Mouse (Mus musculus) kidney, postnatal 25 days (tissue): ENCODE measurements around the gene Glce.

Experiments used
- DNase-seq, 2 experiments: peaks; one replicate each; pipeline ENCODE4 v3.0.0; 2021; ENCODE audit warnings: mixed read lengths in 2 of 2

Gene Glce

GRCm38 (mm10) chr9:62025056-62025455 is 97.4 kb downstream of the Glce start:
- DNase-seq = peak; percentile 45 to 73

- DNase-seq = peak in 1 of 2 experiments; percentile 57
Observed at GRCm38 (mm10) chr9:62023879-62024278, 98.6 kb downstream of the Glce start.

- DNase-seq = peak; percentile 82 to 93
Observed at GRCm38 (mm10) chr9:62022961-62023680, 99.3 kb downstream of the Glce start.

- peak; percentile 70 to 93 for DNase-seq
Observed at GRCm38 (mm10) chr9:62021583-62022120, 100.8 kb downstream of the Glce start.

GRCm38 (mm10) chr9:62020259-62020658 is 102.2 kb downstream of the Glce start:
- peak in 1 of 2 experiments; percentile 16 for DNase-seq

DNA sequence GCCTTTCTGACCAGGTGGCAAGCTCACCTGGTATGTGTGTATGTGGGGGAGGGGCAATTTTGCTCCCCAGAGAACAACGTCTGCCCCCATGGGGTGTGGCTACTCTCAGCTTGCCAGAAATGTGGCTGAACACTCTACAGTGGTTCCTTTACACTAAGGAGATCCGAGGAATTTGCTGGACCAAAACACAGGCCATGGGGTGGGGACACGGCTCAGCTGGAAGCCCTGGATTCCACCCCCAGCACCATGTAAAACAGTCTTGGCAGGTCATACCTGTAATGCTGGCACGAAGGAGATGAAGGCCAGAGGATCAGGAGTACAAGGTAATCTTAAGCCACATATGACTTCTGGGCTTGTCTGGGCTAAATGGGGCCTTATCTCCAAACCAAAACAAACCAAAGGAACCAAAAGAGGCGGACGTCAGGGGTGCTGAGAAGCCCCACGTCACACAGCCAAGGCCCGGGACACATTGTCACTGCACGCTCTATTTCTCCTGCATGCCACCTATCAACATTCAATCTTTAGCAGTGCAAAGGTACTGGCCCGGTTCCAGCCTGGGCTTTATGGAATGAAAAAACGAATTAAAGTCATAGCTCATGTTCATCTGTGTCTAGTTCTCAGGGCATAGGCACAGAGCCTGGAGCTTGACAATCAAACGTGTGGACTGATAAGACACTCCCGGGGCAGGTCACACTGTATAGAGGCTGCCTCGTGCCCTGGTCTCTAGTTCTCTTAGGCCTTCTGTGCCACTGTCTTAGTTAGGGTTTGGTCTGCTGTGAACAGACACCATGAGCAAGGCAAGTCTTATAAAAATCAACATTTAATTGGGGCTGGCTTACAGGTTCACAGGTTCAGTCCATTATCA is 104.0 kb downstream of the Glce start:
- DNase-seq = peak; percentile 86 to 89

GRCm38 (mm10) chr9:62017329-62017728 is 105.1 kb downstream of the Glce start:
- no peak for DNase-seq

- peak in 1 of 2 experiments; percentile 34 for DNase-seq
Observed at GRCm38 (mm10) chr9:62015504-62015903, 107.0 kb downstream of the Glce start.

DNA sequence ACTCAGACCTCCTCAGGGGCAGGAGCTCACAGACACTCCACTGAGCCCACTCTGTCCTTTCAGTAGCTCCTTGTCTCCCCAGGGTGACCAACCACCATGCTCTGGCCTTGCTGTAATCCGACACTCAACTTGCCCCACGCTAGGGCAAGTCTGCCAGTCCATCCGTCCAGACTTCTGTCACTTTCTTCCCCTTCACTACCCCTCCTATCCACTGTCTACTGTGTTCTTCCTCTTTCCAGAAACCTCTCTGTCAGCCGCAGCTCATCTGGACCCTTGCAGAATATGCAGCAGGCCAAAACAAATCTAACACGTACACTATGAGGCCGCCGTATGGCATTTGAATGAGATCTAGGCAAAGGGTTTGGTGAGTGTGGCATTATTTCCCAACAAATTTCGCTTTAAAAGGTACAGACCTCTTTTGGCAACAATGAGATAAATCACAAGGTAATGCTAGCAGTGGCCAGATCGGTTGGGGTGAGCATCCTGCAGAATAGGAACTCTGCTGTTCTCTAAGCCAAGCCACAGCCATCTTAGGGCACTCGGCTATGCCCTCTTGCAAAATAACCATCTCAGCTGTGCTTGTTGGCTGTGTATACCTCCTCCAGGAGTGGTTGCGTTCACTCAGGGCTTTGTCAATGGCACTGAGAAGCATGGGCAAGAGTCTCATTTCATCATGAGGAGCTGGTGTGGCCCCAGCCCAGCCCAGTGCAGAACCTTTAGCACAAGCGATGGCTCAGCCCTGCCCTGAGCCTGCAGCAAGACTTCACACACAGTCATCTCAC is 108.9 kb downstream of the Glce start:
- DNase-seq = peak in 1 of 2 experiments; percentile 20

DNA sequence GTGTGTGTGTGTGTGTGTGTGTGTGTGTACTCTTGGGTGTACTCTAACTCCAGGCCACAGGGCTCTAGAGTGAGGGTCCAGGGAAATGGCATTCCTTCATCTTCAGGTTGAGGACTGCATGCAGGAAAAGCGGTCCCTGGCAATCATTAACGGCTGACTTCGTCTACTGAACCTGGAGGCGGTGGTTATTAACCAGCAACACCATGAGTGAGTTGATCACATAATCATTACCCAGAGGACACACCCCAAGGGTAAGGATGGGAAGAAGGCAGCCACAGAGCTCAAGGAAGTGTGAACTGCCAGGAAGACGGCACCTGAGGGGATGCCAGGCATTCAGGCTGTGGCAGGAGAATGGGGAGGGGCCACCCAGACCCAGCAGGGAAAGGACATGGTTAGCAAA is 114.1 kb downstream of the Glce start:
- DNase-seq = peak; percentile 89 to 92
